Mouse (Mus musculus) heart, adult 2 months (tissue): Measurements from ENCODE around the gene Mbd5. TPM values are rescaled to one million over a fixed set of nuclear protein-coding genes. Genes with fewer than 3 reads are reported as not detected.

Source experiments
- DNase-seq, 2 experiments: peaks; one replicate each; pipeline ENCODE4 v3.0.0; 2021
- H3K27ac ChIP-seq: fragments of 200-600 bp; 2 replicates; pipeline ENCODE4 v1.8.1; 2022
- H3K27me3 ChIP-seq: fragments of 200-500 bp; 2 replicates; pipeline ENCODE4 v1.6.1; 2012; ENCODE audit warnings: mild to moderate bottlenecking, low read length, inconsistent platforms, mixed read lengths; ENCODE audit not compliant: control insufficient read depth, insufficient read depth
- H3K36me3 ChIP-seq: fragments of 200-500 bp; 2 replicates; pipeline ENCODE4 v1.6.1; 2012; ENCODE audit warnings: low read length, inconsistent platforms; ENCODE audit not compliant: control insufficient read depth, insufficient read depth
- H3K4me1 ChIP-seq: fragments of 200-500 bp; 2 replicates; pipeline ENCODE4 v1.6.1; 2011; ENCODE audit warnings: low read length; ENCODE audit not compliant: control insufficient read depth, insufficient read depth
- H3K4me3 ChIP-seq: fragments of 200-600 bp; 2 replicates; pipeline ENCODE4 v1.8.1; 2022
- H3K79me2 ChIP-seq: fragments of 200-500 bp; replicated peaks from 2 replicates; pipeline ENCODE4 v1.6.1; 2012; ENCODE audit warnings: mild to moderate bottlenecking, inconsistent platforms, low read length, moderate library complexity, mixed read lengths; ENCODE audit not compliant: control insufficient read depth, insufficient read depth
- H3K9ac ChIP-seq: fragments of 200-500 bp; 2 replicates; pipeline ENCODE4 v1.6.1; 2012; ENCODE audit warnings: low read depth, mild to moderate bottlenecking, control low read depth, inconsistent platforms, low read length, mixed read lengths
- CTCF ChIP-seq: fragments of 200-600 bp; IDR thresholded peaks from 2 replicates; pipeline ENCODE4 v1.8.1; 2022; ENCODE audit warnings: antibody characterized with exemption, mild to moderate bottlenecking, moderate library complexity
- EP300 ChIP-seq: fragments of 200-500 bp; IDR thresholded peaks from 2 replicates; pipeline ENCODE4 v1.6.1; 2011; ENCODE audit warnings: low read depth, low read length, control low read depth; ENCODE audit not compliant: insufficient read depth
- POLR2A ChIP-seq: fragments of 200-500 bp; IDR thresholded peaks from 2 replicates; pipeline ENCODE4 v1.6.1; 2011; ENCODE audit warnings: mild to moderate bottlenecking, low read depth, low read length, control low read depth; ENCODE audit not compliant: insufficient read depth
- WGBS: fragments of 180-500 bp; shearing (Covaris S2); methylation state at CpG from one replicate; pipeline ENCODE4 v1.1.7; 2018; 5-methylcytosine and 5-hydroxymethylcytosine counted together
- intact Hi-C: fragments of 180-260 bp; cut with DNase I; formaldehyde crosslinking; loops from one replicate; pipeline ENCODE4 v1.15.1; 2025
- polyA plus RNA-seq: library from polyadenylated mRNA; depleted of rRNA; stranded (reverse); fragments of >200 nt; gene quantifications from 2 replicates; pipeline ENCODE4 v1.2.3, GENCODE M21; 2012
- total RNA-seq, 2 experiments: library from RNA; stranded (reverse); gene quantifications; 2 replicates each; pipeline ENCODE4 v1.2.3; 2021

Gene Mbd5
- total and polyA plus RNA-seq, 3 experiments: 6.0 to 35.3 (median 29.1) TPM

DNA sequence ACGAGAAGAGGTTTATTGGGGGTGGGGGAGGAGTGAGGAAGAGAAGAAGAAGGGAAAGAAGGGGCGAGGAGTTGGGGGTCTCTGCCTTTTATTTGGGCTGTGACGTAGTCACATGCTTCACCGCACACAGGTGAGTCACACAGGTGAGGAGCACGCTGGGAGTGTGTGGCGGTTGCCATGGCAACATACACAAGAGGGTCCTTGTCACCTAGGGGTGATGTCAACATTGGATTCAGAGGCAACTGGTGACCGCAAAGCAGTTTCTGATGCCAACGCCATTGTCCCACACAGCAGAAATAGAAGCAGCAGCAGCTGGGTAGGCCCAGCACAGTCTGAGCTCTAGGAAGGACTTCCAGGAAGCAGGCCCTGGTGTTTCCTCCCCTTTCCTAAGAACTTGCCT, 406.6 kb downstream of the Mbd5 start:
- Histone ChIP-seq H3K79me2 (no peaks in the 10 kb centered on the region), H3K9ac (no peak overlapping the region), H3K27ac (no peak overlapping the region), H3K4me1 (no peaks in the 10 kb centered on the region), H3K27me3 (no peaks in the 10 kb centered on the region), H3K36me3 (no peaks in the 10 kb centered on the region), H3K4me3 (no peak overlapping the region)
- TF ChIP-seq POLR2A (no peak), EP300 (no peak), CTCF (no peak)
- DNase-seq: no peak
- 87% methylated on average over 8 of the region's 8 CpGs for WGBS
- intact Hi-C loops: loop anchor here (5.0 kb wide), 1 partner anchor 301 kb away; no protein-coding TSS in a partner anchor

GRCm38 (mm10) chr2:49358128-49358814, 409.0 kb downstream of the Mbd5 start:
- H3K27ac ChIP-seq: no peak overlapping the region
- H3K36me3 ChIP-seq: no peaks in the 10 kb centered on the region
- intact Hi-C loops: loop anchor here (2.0 to 5.0 kb wide), 2 partner anchors 299 to 377 kb away; no protein-coding TSS in a partner anchor
- H3K4me1 ChIP-seq: no peaks in the 10 kb centered on the region
- H3K9ac ChIP-seq: no peak overlapping the region
- no peak overlapping the region for H3K4me3 ChIP-seq
- no peaks in the 10 kb centered on the region for H3K27me3 ChIP-seq
- H3K79me2 ChIP-seq: no peaks in the 10 kb centered on the region
- TF ChIP-seq POLR2A (no peak), CTCF (no peak)
- no peak for DNase-seq
- 79% methylated on average over 7 of the region's 7 CpGs for WGBS

GRCm38 (mm10) chr2:49358839-49359520, 409.7 kb downstream of the Mbd5 start:
- WGBS: 55% methylated on average over 4 of the region's 4 CpGs
- intact Hi-C loops: loop anchor here (1.0 to 5.0 kb wide), 3 partner anchors 298 to 376 kb away; no protein-coding TSS in a partner anchor
- Histone ChIP-seq H3K4me3 (no peak overlapping the region), H3K27me3 (no peaks in the 10 kb centered on the region), H3K9ac (no peak overlapping the region), H3K79me2 (no peaks in the 10 kb centered on the region), H3K4me1 (no peaks in the 10 kb centered on the region), H3K36me3 (no peaks in the 10 kb centered on the region), H3K27ac (no peak overlapping the region)
- peak; percentile 50 to 62 for DNase-seq
- TF ChIP-seq EP300: 0 out of 2 replicates have a peak, but pooled peaks have one; percentile 12
- no peak for TF ChIP-seq POLR2A
- peak; percentile 79 for TF ChIP-seq CTCF

- H3K79me2 ChIP-seq: no peaks in the 10 kb centered on the region
- no peak for DNase-seq
- no peak overlapping the region for H3K27ac ChIP-seq
- intact Hi-C loops: loop anchor here (1.0 to 5.0 kb wide), 4 partner anchors 78 to 375 kb away; no protein-coding TSS in a partner anchor
- H3K9ac ChIP-seq: no peak overlapping the region
- no peaks in the 10 kb centered on the region for H3K4me1 ChIP-seq
- no peaks in the 10 kb centered on the region for H3K27me3 ChIP-seq
- no peak overlapping the region for H3K4me3 ChIP-seq
- H3K36me3 ChIP-seq: no peaks in the 10 kb centered on the region
- TF ChIP-seq EP300: no peak
- TF ChIP-seq CTCF: no peak
- TF ChIP-seq POLR2A: no peak
- WGBS: 62% methylated on average over 4 of the region's 4 CpGs
Measured at GRCm38 (mm10) chr2:49359706-49360105, 410.4 kb downstream of the Mbd5 start.

- Histone ChIP-seq H3K4me3 (no peak overlapping the region), H3K27me3 (no peaks in the 10 kb centered on the region), H3K4me1 (no peaks in the 10 kb centered on the region; the same call in 1 of the 2 replicates), H3K27ac (no peak overlapping the region), H3K79me2 (no peaks in the 10 kb centered on the region), H3K9ac (no peak overlapping the region), H3K36me3 (no peaks in the 10 kb centered on the region)
- TF ChIP-seq EP300 (no peak), CTCF (no peak), POLR2A (no peak)
- DNase-seq: no peak
- intact Hi-C loops: loop anchor here (5.0 kb wide), 1 partner anchor 73 kb away; no protein-coding TSS in a partner anchor
- 51% methylated on average over 5 of the region's 5 CpGs for WGBS
Measured at GRCm38 (mm10) chr2:49364546-49364945, 415.2 kb downstream of the Mbd5 start.
